8 mouse cellular contexts compared by ENCODE assay signal in genomic region chr2:121009071-121009677, GRCm38 (mm10). TPM values are rescaled to one million over a fixed set of nuclear protein-coding genes. Genes with fewer than 3 reads are reported as not detected.
DNase-seq lines count a peak whose midpoint lies in the region; ATAC-seq and TF ChIP-seq lines count a peak whose summit lies in the region.

No protein-coding gene starts in this region.

- H3K36me3 ChIP-seq in liver, adult 2 months (ENCODE audit: control insufficient read depth, insufficient read depth, low read length) = peaks cover 20% of the 10 kb centered on the region
- H3K36me3 ChIP-seq in embryonic facial prominence, embryonic 12.5 days = peaks cover 9% of the 10 kb centered on the region
- H3K36me3 ChIP-seq in hindbrain, postnatal 0 days (ENCODE audit: insufficient read depth, low read length) = peaks cover 19% of the 10 kb centered on the region
- peaks cover 10% of the 10 kb centered on the region for H3K36me3 ChIP-seq in myocyte (ENCODE audit: control insufficient read depth, insufficient read depth)

- no peaks in the 10 kb centered on the region for H3K79me2 ChIP-seq in liver, adult 2 months (ENCODE audit: control insufficient read depth, insufficient read depth, low read length)
- no peaks in the 10 kb centered on the region for H3K79me2 ChIP-seq in myocyte (ENCODE audit: control insufficient read depth, insufficient read depth)

- H3K4me1 ChIP-seq in liver, adult 2 months (ENCODE audit: control insufficient read depth, insufficient read depth, low read length) = no peaks in the 10 kb centered on the region; the same call in 1 of the 2 replicates
- H3K4me1 ChIP-seq in embryonic facial prominence, embryonic 12.5 days = peaks cover 7% of the 10 kb centered on the region
- H3K4me1 ChIP-seq in hindbrain, postnatal 0 days (ENCODE audit: insufficient read depth, low read length) = no peaks in the 10 kb centered on the region

- intact Hi-C loops in left cerebral cortex, postnatal 14 days (cut with DNase I) = no loop called here

- no peaks in the 10 kb centered on the region for H3K27me3 ChIP-seq in liver, adult 2 months (ENCODE audit: control insufficient read depth, insufficient read depth, low read length)
- no peaks in the 10 kb centered on the region for H3K27me3 ChIP-seq in embryonic facial prominence, embryonic 12.5 days
- no peaks in the 10 kb centered on the region for H3K27me3 ChIP-seq in hindbrain, postnatal 0 days (ENCODE audit: insufficient read depth, low read length)
- no peaks in the 10 kb centered on the region for H3K27me3 ChIP-seq in myocyte (ENCODE audit: control insufficient read depth, insufficient read depth, insufficient read length)

- DNase-seq in liver, adult 2 months (ENCODE audit: extremely low read depth, low read depth, low spot score) = no peak
- DNase-seq in liver = no peak
- DNase-seq in hindbrain, postnatal 0 days (ENCODE audit: low spot score) = no peak
- no peak for DNase-seq in kidney, postnatal 4 days
- no peak for DNase-seq in left cerebral cortex, postnatal 14 days (ENCODE audit: low spot score in 2 of 2)

- peak overlapping the region; percentile 95 for H3K4me3 ChIP-seq in liver, adult 2 months (ENCODE audit: insufficient read depth, low read depth, low read length)
- H3K4me3 ChIP-seq in embryonic facial prominence, embryonic 12.5 days = peak overlapping the region; percentile 84
- H3K4me3 ChIP-seq in hindbrain, postnatal 0 days (ENCODE audit: low read length) = peak overlapping the region; percentile 82
- peak overlapping the region; percentile 74 for H3K4me3 ChIP-seq in myocyte

- WGBS in liver, adult 2 months = 31% methylated on average over 5 of the region's 5 CpGs
- WGBS in embryonic facial prominence, embryonic 12.5 days = 27% methylated on average over 5 of the region's 5 CpGs
- WGBS in hindbrain, postnatal 0 days = 23% methylated on average over 5 of the region's 5 CpGs

- TF ChIP-seq POLR2A in liver, adult 2 months (IDR thresholded peaks at IDR 0.05; ENCODE audit: extremely low read depth, insufficient read depth, low read length) = no peak
- no peak for TF ChIP-seq POLR2A in myocyte (IDR thresholded peaks at IDR 0.05; ENCODE audit: insufficient read length, low read depth)

- no peak overlapping the region for H3K9ac ChIP-seq in liver, adult 2 months (ENCODE audit: low read depth, low read length)
- peak overlapping the region; percentile 69 for H3K9ac ChIP-seq in embryonic facial prominence, embryonic 12.5 days
- peak overlapping the region; percentile 71 for H3K9ac ChIP-seq in hindbrain, postnatal 0 days (replicated peaks; ENCODE audit: low read length)

- no peaks in the 10 kb centered on the region for H3K9me3 ChIP-seq in embryonic facial prominence, embryonic 12.5 days
- no peaks in the 10 kb centered on the region for H3K9me3 ChIP-seq in hindbrain, postnatal 0 days (ENCODE audit: low read length)

- H3K27ac ChIP-seq in liver, adult 2 months (replicated peaks; ENCODE audit: insufficient read depth, low read depth, low read length) = no peak overlapping the region
- H3K27ac ChIP-seq in embryonic facial prominence, embryonic 12.5 days = no peak overlapping the region
- H3K27ac ChIP-seq in hindbrain, postnatal 0 days = no peak overlapping the region

- peak overlapping the region; percentile 78 for H3K4me2 ChIP-seq in embryonic facial prominence, embryonic 12.5 days (replicated peaks)
- H3K4me2 ChIP-seq in hindbrain, postnatal 0 days (ENCODE audit: low read depth, low read length) = peak overlapping the region; percentile 93
- peak overlapping the region; percentile 93 for H3K4me2 ChIP-seq in myocyte (ENCODE audit: low read depth)

- ATAC-seq in embryonic facial prominence, embryonic 12.5 days (ENCODE audit: insufficient number of reproducible peaks, insufficient read depth, low FRiP score, low TSS enrichment) = no peak
- no peak for ATAC-seq in hindbrain, postnatal 0 days
- no peak for ATAC-seq in CD4-positive, CD25-positive, alpha-beta regulatory T cell, adult 4 months

- no peak for TF ChIP-seq CTCF in liver, adult 2 months (IDR thresholded peaks at IDR 0.05; ENCODE audit: low read depth, low read length)
- no peak for TF ChIP-seq CTCF in hindbrain, postnatal 0 days (IDR thresholded peaks at IDR 0.05; ENCODE audit: low read depth)

- H3ac ChIP-seq in myocyte (ENCODE audit: control insufficient read depth, insufficient read length) = no peak overlapping the region

TF ChIP-seq in myocyte, 11 proteins besides CTCF, POLR2A, EP300 and RAD21:
- TF ChIP-seq CEBPB (IDR thresholded peaks at IDR 0.05; ENCODE audit: insufficient read depth, poor library complexity, severe bottlenecking) = no peak
- no peak for TF ChIP-seq TCF12 (IDR thresholded peaks at IDR 0.05; ENCODE audit: insufficient read depth, poor library complexity, severe bottlenecking)
- no peak for TF ChIP-seq MAX (IDR thresholded peaks at IDR 0.05; ENCODE audit: low read depth)
- no peak for TF ChIP-seq USF1 (IDR thresholded peaks at IDR 0.05; ENCODE audit: low read depth)

RNA-seq across cellular contexts. Expression of gene Ccndbp1, which starts 1.0 kb away (rescaled TPM):
- total RNA-seq in liver, adult 2 months (2014; rRNA removed) = 13.7 and 13.8 TPM in 2 replicates
- polyA plus RNA-seq in liver, adult 2 months (2012; rRNA removed) = 10.1 and 12.5 TPM in 2 replicates
- polyA plus RNA-seq in embryonic facial prominence, embryonic 12.5 days (2016; fragmentation: Nextera tagmentation; extraction: Ambion mirVana) = 41.6 and 41.7 TPM in 2 replicates
- 40.0 and 42.3 TPM in 2 replicates for total RNA-seq in hindbrain, postnatal 0 days (2014; rRNA removed)
- 76.5 and 80.2 TPM in 2 replicates for polyA plus RNA-seq in hindbrain, postnatal 0 days (2015; fragmentation: Nextera tagmentation; extraction: Ambion mirVana)
- 48.4 TPM for polyA plus RNA-seq in myocyte (2012; fragmentation: generic; extraction: Trizol)
- polyA plus RNA-seq in CD4-positive, CD25-positive, alpha-beta regulatory T cell, adult 4 months (2017; shearing (Covaris generic)) = 100 to 1,000 TPM; 149 to 151 TPM
- total RNA-seq in left cerebral cortex, postnatal 14 days (2021) = 10 to 100 TPM; 53.7 to 57.9 TPM

RNA-seq across cellular contexts. Expression of gene Epb42, which starts 27.7 kb away (rescaled TPM):
- total RNA-seq in liver, adult 2 months (2014; rRNA removed) = not detected in 2 replicates
- 0.10 TPM in 1 of 2 replicates, not detected in the other for polyA plus RNA-seq in liver, adult 2 months (2012; rRNA removed)
- 5.0 and 6.1 TPM in 2 replicates for polyA plus RNA-seq in embryonic facial prominence, embryonic 12.5 days (2016; fragmentation: Nextera tagmentation; extraction: Ambion mirVana)
- total RNA-seq in hindbrain, postnatal 0 days (2014; rRNA removed) = 0.07 and 0.73 TPM in 2 replicates
- 0.06 and 0.18 TPM in 2 replicates for polyA plus RNA-seq in hindbrain, postnatal 0 days (2015; fragmentation: Nextera tagmentation; extraction: Ambion mirVana)
- not detected for polyA plus RNA-seq in myocyte (2012; fragmentation: generic; extraction: Trizol)
- polyA plus RNA-seq in CD4-positive, CD25-positive, alpha-beta regulatory T cell, adult 4 months (2017; shearing (Covaris generic)) = under 1 TPM; 0.35 to 0.42 TPM
- under 1 TPM in 1 of 2 experiments, not detected in 1; 0.13 TPM for total RNA-seq in left cerebral cortex, postnatal 14 days (2021)

RNA-seq across cellular contexts. Expression of gene Tmem62, which starts 32.4 kb away (rescaled TPM):
- total RNA-seq in liver, adult 2 months (2014; rRNA removed) = 13.6 and 17.7 TPM in 2 replicates
- polyA plus RNA-seq in liver, adult 2 months (2012; rRNA removed) = 7.4 and 8.0 TPM in 2 replicates
- 2.3 and 2.9 TPM in 2 replicates for polyA plus RNA-seq in embryonic facial prominence, embryonic 12.5 days (2016; fragmentation: Nextera tagmentation; extraction: Ambion mirVana)
- total RNA-seq in hindbrain, postnatal 0 days (2014; rRNA removed) = 24.0 and 25.8 TPM in 2 replicates
- 12.6 and 13.8 TPM in 2 replicates for polyA plus RNA-seq in hindbrain, postnatal 0 days (2015; fragmentation: Nextera tagmentation; extraction: Ambion mirVana)
- 11.3 TPM for polyA plus RNA-seq in myocyte (2012; fragmentation: generic; extraction: Trizol)
- polyA plus RNA-seq in CD4-positive, CD25-positive, alpha-beta regulatory T cell, adult 4 months (2017; shearing (Covaris generic)) = 10 to 100 TPM; 11.0 to 15.5 TPM
- 10 to 100 TPM; 23.9 to 24.4 TPM for total RNA-seq in left cerebral cortex, postnatal 14 days (2021)

RNA-seq across cellular contexts. Expression of gene Ubr1, which starts 38.7 kb away (rescaled TPM):
- total RNA-seq in liver, adult 2 months (2014; rRNA removed) = 16.1 and 19.1 TPM in 2 replicates
- polyA plus RNA-seq in liver, adult 2 months (2012; rRNA removed) = 10.2 and 14.4 TPM in 2 replicates
- polyA plus RNA-seq in embryonic facial prominence, embryonic 12.5 days (2016; fragmentation: Nextera tagmentation; extraction: Ambion mirVana) = 28.5 and 29.3 TPM in 2 replicates
- total RNA-seq in hindbrain, postnatal 0 days (2014; rRNA removed) = 27.8 and 34.8 TPM in 2 replicates
- 27.3 and 27.5 TPM in 2 replicates for polyA plus RNA-seq in hindbrain, postnatal 0 days (2015; fragmentation: Nextera tagmentation; extraction: Ambion mirVana)
- polyA plus RNA-seq in myocyte (2012; fragmentation: generic; extraction: Trizol) = 5.8 TPM
- 10 to 100 TPM; 46.2 to 47.3 TPM for polyA plus RNA-seq in CD4-positive, CD25-positive, alpha-beta regulatory T cell, adult 4 months (2017; shearing (Covaris generic))
- total RNA-seq in left cerebral cortex, postnatal 14 days (2021) = 10 to 100 TPM; 39.3 to 40.4 TPM
